Mouse (Mus musculus) lung, adult 18-20 months (tissue): Measurements from ENCODE around the gene Ric8b.

Source experiments
- DNase-seq, 2 experiments: peaks; one replicate each; pipeline ENCODE4 v3.0.0; 2022; ENCODE audit warnings: mixed read lengths in 2 of 2

Ric8b gene

GRCm38 (mm10) chr10:84910194-84910593 lies 7.2 kb upstream of the Ric8b start:
- no peak for DNase-seq

GRCm38 (mm10) chr10:84910758-84911384 lies 6.5 kb upstream of the Ric8b start:
- DNase-seq = peak in 1 of 2 experiments; percentile 21

GRCm38 (mm10) chr10:84913148-84913547 lies 4.3 kb upstream of the Ric8b start:
- DNase-seq = no peak

GRCm38 (mm10) chr10:84915476-84915875 lies 1.9 kb upstream of the Ric8b start:
- no peak for DNase-seq

GRCm38 (mm10) chr10:84917731-84918095 lies 297 bp downstream of the Ric8b start:
- no peak for DNase-seq

GRCm38 (mm10) chr10:84926336-84926735 lies 8.9 kb downstream of the Ric8b start:
- DNase-seq = no peak

GRCm38 (mm10) chr10:84926885-84927284 lies 9.5 kb downstream of the Ric8b start:
- no peak for DNase-seq

- no peak for DNase-seq
Measured at GRCm38 (mm10) chr10:84928465-84928864, 11.0 kb downstream of the Ric8b start.

GRCm38 (mm10) chr10:84935553-84936209 lies 18.3 kb downstream of the Ric8b start:
- DNase-seq = peak in 1 of 2 experiments; percentile 7

- DNase-seq = no peak
Measured at GRCm38 (mm10) chr10:84936832-84937515, 19.6 kb downstream of the Ric8b start.

GRCm38 (mm10) chr10:84938094-84938820 lies 20.8 kb downstream of the Ric8b start:
- DNase-seq = no peak

GRCm38 (mm10) chr10:84938886-84939285 lies 21.5 kb downstream of the Ric8b start:
- no peak for DNase-seq

GRCm38 (mm10) chr10:84940356-84940755 lies 22.9 kb downstream of the Ric8b start:
- DNase-seq = no peak

- DNase-seq = no peak
Measured at GRCm38 (mm10) chr10:84945692-84946091, 28.3 kb downstream of the Ric8b start.

- DNase-seq = no peak
Measured at GRCm38 (mm10) chr10:84948970-84949683, 31.7 kb downstream of the Ric8b start.

- no peak for DNase-seq
Measured at GRCm38 (mm10) chr10:84949684-84950010, 32.2 kb downstream of the Ric8b start.

GRCm38 (mm10) chr10:84950384-84950783 lies 33.0 kb downstream of the Ric8b start:
- DNase-seq = no peak

GRCm38 (mm10) chr10:84954236-84954635 lies 36.8 kb downstream of the Ric8b start:
- DNase-seq = no peak

- DNase-seq = no peak
Measured at GRCm38 (mm10) chr10:84956173-84956572, 38.8 kb downstream of the Ric8b start.

- no peak for DNase-seq
Measured at GRCm38 (mm10) chr10:84958597-84958996, 41.2 kb downstream of the Ric8b start.

GRCm38 (mm10) chr10:84960380-84960930 lies 43.0 kb downstream of the Ric8b start:
- DNase-seq = no peak

- no peak for DNase-seq
Measured at GRCm38 (mm10) chr10:84963126-84963525, 45.7 kb downstream of the Ric8b start.

- DNase-seq = no peak
Measured at GRCm38 (mm10) chr10:84963726-84964125, 46.3 kb downstream of the Ric8b start.
